Mouse (Mus musculus): ENCODE measurements around the gene Twf2. TPM values are rescaled to one million over a fixed set of nuclear protein-coding genes. Genes with fewer than 3 reads are reported as not detected.

Twf2 gene
- total and polyA plus RNA-seq, 3 experiments = 120 to 186 (median 131) TPM

DNA sequence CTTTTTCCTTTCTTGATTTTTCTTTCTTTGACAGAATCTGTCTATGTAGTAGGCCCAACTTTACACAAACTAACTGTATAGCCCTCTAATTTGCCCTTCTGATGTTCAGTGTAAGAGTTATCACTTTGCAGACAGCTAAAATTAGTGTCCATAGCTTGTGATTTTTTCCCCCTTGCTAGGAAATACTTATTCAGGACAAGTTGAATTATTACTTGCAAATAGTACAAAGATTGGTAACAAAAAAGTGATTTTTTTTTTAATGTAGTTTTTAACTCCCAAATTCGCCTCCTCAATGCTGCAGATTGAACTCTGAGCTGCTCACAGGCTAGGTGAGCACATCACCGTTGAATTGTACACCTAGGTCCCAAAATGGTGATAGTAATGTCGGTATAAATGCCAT, 22.9 kb upstream of the Twf2 start:
- Histone ChIP-seq H3K9me3 (replicated peaks; ENCODE audit: low read length) (no peaks in the 10 kb centered on the region), H3K36me3 (replicated peaks in 1 of 2; ENCODE audit: control insufficient read depth in 1 of 2, insufficient read depth in 1 of 2, low read length in 1 of 2) (peaks cover 70 to 93% of the 10 kb centered on the region in 2 experiments), H3K27ac (ENCODE audit: insufficient read depth, low read depth) (no peak overlapping the region), H3K27me3 (replicated peaks) (no peaks in the 10 kb centered on the region), H3K9ac (ENCODE audit: insufficient read depth, low read depth) (no peak overlapping the region), H3K4me1 (ENCODE audit: control insufficient read depth in 1 of 2, insufficient read depth in 2 of 2) (peaks cover 0 to 16% of the 10 kb centered on the region in 2 experiments; a peak in 2 of 4 replicates), H3K4me3 (replicated peaks in 1 of 3; ENCODE audit: low read depth in 2 of 3, low read length in 2 of 3, poor library complexity in 1 of 3) (no peak overlapping the region), H3K4me2 (ENCODE audit: insufficient read depth, low read depth, poor library complexity, severe bottlenecking) (no peak overlapping the region), H3K79me2 (replicated peaks; ENCODE audit: control insufficient read depth, extremely low read depth, insufficient read depth, poor library complexity, severe bottlenecking) (peaks cover 57% of the 10 kb centered on the region)
- DNase-seq (ENCODE audit: extremely low read depth) = no peak
- TF ChIP-seq ETS1 (conservative IDR thresholded peaks at IDR 0.05; ENCODE audit: low read depth, low read length) (no peak), NELFE (IDR thresholded peaks at IDR 0.05; ENCODE audit: low read depth, low read length) (no peak), MYC (IDR thresholded peaks at IDR 0.05; ENCODE audit: low read depth, low read length) (no peak), MAZ (IDR thresholded peaks at IDR 0.05; ENCODE audit: low read depth, low read length) (no peak), IRF4 (IDR thresholded peaks at IDR 0.05; ENCODE audit: low read depth, low read length) (no peak), MAFK (IDR thresholded peaks at IDR 0.05; ENCODE audit: insufficient replicate concordance, low read length) (no peak), CTCF (conservative IDR thresholded peaks at IDR 0.05 in 1 of 2, IDR thresholded peaks at IDR 0.05 in 1 of 2; ENCODE audit: low read depth in 2 of 2, low read length in 2 of 2) (no peak), SIN3A (IDR thresholded peaks at IDR 0.05; ENCODE audit: low read length) (no peak), SMC3 (IDR thresholded peaks at IDR 0.05; ENCODE audit: low read depth, low read length) (no peak), CHD2 (IDR thresholded peaks at IDR 0.05; ENCODE audit: low read length) (no peak), CHD1 (IDR thresholded peaks at IDR 0.05; ENCODE audit: low read depth, low read length) (no peak), NRF1 (IDR thresholded peaks at IDR 0.05; ENCODE audit: low read depth, low read length) (no peak), PAX5 (IDR thresholded peaks at IDR 0.05; ENCODE audit: low read length) (no peak), EP300 (IDR thresholded peaks at IDR 0.05; ENCODE audit: low read length) (no peak)
- in situ Hi-C loops (cut with MboI; ENCODE audit: low pct_ligation_motif_present, low pct_unique_long_range_greater_than_20kb, low sequenced_read_pairs) (no loop called here), dilution Hi-C loops (cut with MboI; ENCODE audit: extremely low pct_ligation_motif_present, extremely low pct_unique_long_range_greater_than_20kb, low sequenced_read_pairs) (no loop called here)

DNA sequence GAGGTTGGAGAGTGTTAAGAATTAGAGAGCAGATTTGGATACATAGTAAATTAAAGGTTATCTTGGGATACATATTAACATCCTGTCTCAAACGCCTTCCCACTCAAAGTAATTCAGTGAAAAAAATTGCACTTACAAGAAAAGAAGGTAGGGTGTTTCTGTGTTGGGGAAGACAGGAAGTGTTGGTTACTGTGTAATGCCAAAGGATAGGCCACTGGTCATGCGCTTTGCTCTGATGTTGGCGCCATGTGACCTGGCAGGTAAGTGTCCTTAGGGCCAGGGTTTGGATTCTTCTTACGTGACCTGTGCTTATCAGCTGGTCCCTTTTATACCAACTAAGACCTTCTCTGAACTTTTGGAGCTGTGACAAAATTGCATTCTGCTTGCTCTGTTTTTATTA, 20.8 kb upstream of the Twf2 start:
- no peak for DNase-seq (ENCODE audit: extremely low read depth)
- Histone ChIP-seq H3K9ac (ENCODE audit: insufficient read depth, low read depth) (no peak overlapping the region), H3K4me2 (ENCODE audit: insufficient read depth, low read depth, poor library complexity, severe bottlenecking) (no peak overlapping the region), H3K27ac (ENCODE audit: insufficient read depth, low read depth) (no peak overlapping the region), H3K79me2 (replicated peaks; ENCODE audit: control insufficient read depth, extremely low read depth, insufficient read depth, poor library complexity, severe bottlenecking) (peaks cover 35% of the 10 kb centered on the region), H3K9me3 (replicated peaks; ENCODE audit: low read length) (no peaks in the 10 kb centered on the region), H3K27me3 (replicated peaks) (no peaks in the 10 kb centered on the region), H3K4me3 (replicated peaks in 1 of 3; ENCODE audit: low read depth in 2 of 3, low read length in 2 of 3, poor library complexity in 1 of 3) (no peak overlapping the region), H3K4me1 (ENCODE audit: control insufficient read depth in 1 of 2, insufficient read depth in 2 of 2) (no peaks in the 10 kb centered on the region), H3K36me3 (replicated peaks in 1 of 2; ENCODE audit: control insufficient read depth in 1 of 2, insufficient read depth in 1 of 2, low read length in 1 of 2) (peaks cover 76 to 98% of the 10 kb centered on the region in 2 experiments)
- dilution Hi-C loops (cut with MboI; ENCODE audit: extremely low pct_ligation_motif_present, extremely low pct_unique_long_range_greater_than_20kb, low sequenced_read_pairs) = no loop called here
- in situ Hi-C loops (cut with MboI; ENCODE audit: low pct_ligation_motif_present, low pct_unique_long_range_greater_than_20kb, low sequenced_read_pairs) = no loop called here
- TF ChIP-seq TBP (conservative IDR thresholded peaks at IDR 0.05; ENCODE audit: low read depth, low read length) (no peak), GABPA (IDR thresholded peaks at IDR 0.05; ENCODE audit: insufficient replicate concordance, low read depth, low read length) (no peak), IRF4 (IDR thresholded peaks at IDR 0.05; ENCODE audit: low read depth, low read length) (no peak), USF1 (IDR thresholded peaks at IDR 0.05; ENCODE audit: low read depth, low read length) (no peak), HCFC1 (IDR thresholded peaks at IDR 0.05; ENCODE audit: low read depth, low read length) (no peak), ZNF384 (IDR thresholded peaks at IDR 0.05; ENCODE audit: low read depth, low read length) (no peak), UBTF (IDR thresholded peaks at IDR 0.05; ENCODE audit: low read depth, low read length) (no peak), MAZ (IDR thresholded peaks at IDR 0.05; ENCODE audit: low read depth, low read length) (no peak), CTCF (conservative IDR thresholded peaks at IDR 0.05 in 1 of 2, IDR thresholded peaks at IDR 0.05 in 1 of 2; ENCODE audit: low read depth in 2 of 2, low read length in 2 of 2) (no peak), ELF1 (IDR thresholded peaks at IDR 0.05; ENCODE audit: low read depth, low read length) (no peak), JUN (IDR thresholded peaks at IDR 0.05; ENCODE audit: insufficient read depth, low read depth, low read length) (no peak), CHD2 (IDR thresholded peaks at IDR 0.05; ENCODE audit: low read length) (no peak), E2F4 (IDR thresholded peaks at IDR 0.05; ENCODE audit: insufficient replicate concordance, low read depth, low read length) (no peak), NELFE (IDR thresholded peaks at IDR 0.05; ENCODE audit: low read depth, low read length) (no peak), MEF2A (IDR thresholded peaks at IDR 0.05; ENCODE audit: borderline replicate concordance, low read depth, low read length) (no peak)

Measured in CH12.LX (cell line).